Mouse (Mus musculus) mammary gland, adult 2 months (tissue): ENCODE measurements around the gene Oprm1. TPM values are rescaled to one million over a fixed set of nuclear protein-coding genes. Genes with fewer than 3 reads are reported as not detected.

Experiments
- polyA plus RNA-seq: library from polyadenylated mRNA; depleted of rRNA; stranded (reverse); fragments of >200 nt; gene quantifications from 2 replicates; pipeline ENCODE4 v1.2.3, GENCODE M21; 2012; ENCODE audit warnings: low replicate concordance; rRNA removed

The Oprm1 gene
- not detected in 2 replicates for polyA plus RNA-seq

GRCm38 (mm10) chr10:6758206-6758605 lies at the start of gene Oprm1:
Gene Oprm1, plus strand, starts transcription at chr10:6758506.

GRCm38 (mm10) chr10:6761287-6761811 lies 3.0 kb downstream of the Oprm1 start, which contains the start of gene Gm10945:
Gene Gm10945, minus strand, starts transcription at chr10:6761761.

GRCm38 (mm10) chr10:7052315-7053017 lies 294.2 kb downstream of the Oprm1 start, which contains the start of gene Ipcef1:
Gene Ipcef1, minus strand, starts transcription at chr10:7052478.

Other genes starting within 250 kb of the Oprm1 start
- not detected in 2 replicates for gene Gm10945, start 3.3 kb downstream of the Oprm1 start, polyA plus RNA-seq